9 mouse cellular contexts compared by ENCODE assay signal in the genomic region with DNA sequence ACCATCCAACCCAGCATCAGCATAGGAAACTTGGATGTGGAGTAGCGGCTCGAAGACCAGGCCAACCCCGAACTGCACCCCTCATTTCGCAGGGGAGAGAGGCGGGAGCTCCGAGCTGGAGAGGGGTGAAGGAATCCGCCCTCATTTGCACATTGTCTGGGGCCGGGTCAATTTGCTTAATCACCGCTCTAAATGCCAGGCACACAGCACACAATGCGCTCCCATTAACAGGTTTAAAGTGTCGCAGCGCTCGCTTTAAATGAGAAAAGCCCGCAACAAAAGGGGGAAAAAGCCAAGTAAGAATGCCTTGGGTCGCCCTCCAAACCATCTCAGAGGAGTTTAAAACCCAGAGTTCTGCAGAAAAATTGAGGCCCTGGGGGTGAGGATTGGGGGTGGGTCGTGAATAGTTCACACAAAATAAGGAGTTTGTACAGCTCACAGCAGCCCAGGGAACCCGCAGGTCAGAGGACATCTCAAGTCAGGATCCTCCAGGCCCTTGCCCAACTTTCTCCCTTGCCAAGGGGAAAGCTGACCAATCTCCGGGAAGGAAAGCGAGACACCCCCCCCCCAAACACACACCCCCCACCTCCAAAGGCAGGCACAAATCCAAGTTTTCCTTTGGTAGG. TPM values are rescaled to one million over a fixed set of nuclear protein-coding genes. Genes with fewer than 3 reads are reported as not detected.
DNase-seq lines count a peak whose midpoint lies in the region; ATAC-seq and TF ChIP-seq lines count a peak whose summit lies in the region.
"Had no signal": no experiment of that assay in that cellular context is flagged by ENCODE, and none has a peak within 500 bp of the region (broad histone marks: within the 10 kb centered on the region; RNA-seq: fewer than 3 reads in every experiment).

No protein-coding gene starts in this region.

- H3K27me3 ChIP-seq in forebrain, embryonic 16.5 days (replicated peaks; ENCODE audit: control insufficient read depth, insufficient read depth, low read length) = peaks cover 8% of the 10 kb centered on the region; the same call in 1 of the 2 replicates
- peaks cover 11% of the 10 kb centered on the region; the same call in 1 of the 2 replicates for H3K27me3 ChIP-seq in midbrain, postnatal 0 days (ENCODE audit: insufficient read depth, low read length)

- peak overlapping the region; percentile 86 for H3K4me2 ChIP-seq in forebrain, embryonic 16.5 days (ENCODE audit: low read length)
- peak overlapping the region; percentile 91 for H3K4me2 ChIP-seq in midbrain, postnatal 0 days (ENCODE audit: low read depth, low read length, poor library complexity, severe bottlenecking)

- TF ChIP-seq CTCF in midbrain, postnatal 0 days (IDR thresholded peaks at IDR 0.05) = no peak

- 1% methylated on average over 19 of the region's 19 CpGs for WGBS in forebrain, embryonic 16.5 days
- WGBS in midbrain, postnatal 0 days = 9% methylated on average over 19 of the region's 19 CpGs

- peaks cover 14% of the 10 kb centered on the region for H3K4me1 ChIP-seq in forebrain, embryonic 16.5 days (replicated peaks; ENCODE audit: control insufficient read depth, insufficient read depth, low read length)
- H3K4me1 ChIP-seq in midbrain, postnatal 0 days (ENCODE audit: insufficient read depth, low read length) = no peaks in the 10 kb centered on the region

- ATAC-seq in forebrain, embryonic 16.5 days = peak; percentile 15; the same call in 1 of the 2 replicates
- no peak for ATAC-seq in midbrain, postnatal 0 days (ENCODE audit: low FRiP score)
- ATAC-seq in megakaryocyte, adult 5-6 weeks (ENCODE audit: poor library complexity, severe bottlenecking) = no peak

- H3K9ac ChIP-seq in forebrain, embryonic 16.5 days (replicated peaks; ENCODE audit: low read depth, low read length) = no peak overlapping the region; the same call in 1 of the 2 replicates
- H3K9ac ChIP-seq in midbrain, postnatal 0 days (replicated peaks; ENCODE audit: low read length, poor library complexity, severe bottlenecking) = no peak overlapping the region

- H3K36me3 ChIP-seq in forebrain, embryonic 16.5 days (ENCODE audit: control insufficient read depth, insufficient read depth) = no peaks in the 10 kb centered on the region
- H3K36me3 ChIP-seq in midbrain, postnatal 0 days (ENCODE audit: insufficient read depth, low read length) = no peaks in the 10 kb centered on the region

- peak; percentile 11 for DNase-seq in kidney, adult 18-20 months
- no peak for DNase-seq in kidney, adult 11 months
- peak; percentile 28 to 51 for DNase-seq in kidney, postnatal 25 days
- DNase-seq in midbrain, postnatal 0 days (ENCODE audit: low spot score) = peak; percentile 5
- DNase-seq in cerebellum, adult 8-10 months = no peak
- DNase-seq in cerebellum, adult 9-10 months = no peak

- H3K4me3 ChIP-seq in forebrain, embryonic 16.5 days (replicated peaks; ENCODE audit: low read length) = peak overlapping the region; percentile 73
- peak overlapping the region; percentile 59 for H3K4me3 ChIP-seq in midbrain, postnatal 0 days (ENCODE audit: low read depth, low read length)

- H3K9me3 ChIP-seq in forebrain, embryonic 16.5 days (ENCODE audit: control insufficient read depth, low read length) = no peaks in the 10 kb centered on the region
- H3K9me3 ChIP-seq in midbrain, postnatal 0 days (ENCODE audit: low read length) = no peaks in the 10 kb centered on the region

- H3K27ac ChIP-seq in forebrain, embryonic 16.5 days (ENCODE audit: low read length) = no peak overlapping the region
- H3K27ac ChIP-seq in midbrain, postnatal 0 days (ENCODE audit: low read depth, low read length) = no peak overlapping the region

RNA-seq across cellular contexts. Expression of a gene that starts 1.6 kb away (rescaled TPM):
- polyA plus RNA-seq in forebrain, embryonic 16.5 days (2015; fragmentation: Nextera tagmentation; extraction: Ambion mirVana) = 4.8 and 6.2 TPM in 2 replicates
- 0.80 and 3.1 TPM in 2 replicates for total RNA-seq in midbrain, postnatal 0 days (2014; rRNA removed)
- polyA plus RNA-seq in midbrain, postnatal 0 days (2015; fragmentation: Nextera tagmentation; extraction: Ambion mirVana) = 5.8 and 6.0 TPM in 2 replicates
- 0.25 TPM in 1 of 2 replicates, not detected in the other for total RNA-seq in megakaryocyte, adult 5-6 weeks (2015)
- not detected in 2 replicates for total RNA-seq in megakaryocyte, adult 5-6 weeks (2017)
- total RNA-seq: MEL had no signal

Comparison
In these comparisons a context has a peak if more than half of its experiments do, and no peak if none do; other contexts are left out.
1. DNase-seq: peak in kidney, adult 18-20 months (single experiment), kidney, postnatal 25 days (2 of 2) and midbrain, postnatal 0 days (single experiment); none in kidney, adult 11 months (single experiment), cerebellum, adult 8-10 months (single experiment) and cerebellum, adult 9-10 months (single experiment).